Mouse (Mus musculus) right cerebral cortex, postnatal 25 days (tissue): ENCODE measurements around the gene Ttc30a2.

Experiments
- DNase-seq: peaks from one replicate; pipeline ENCODE4 v3.0.0; 2022

Gene Ttc30a2

GRCm38 (mm10) chr2:75926061-75926460 lies 51.9 kb downstream of the Ttc30a2 start:
- DNase-seq, result no peak
